Mouse (Mus musculus) testis, adult 2 months (tissue): ENCODE measurements around the gene Gns. TPM values are rescaled to one million over a fixed set of nuclear protein-coding genes. Genes with fewer than 3 reads are reported as not detected.

ENCODE experiments used
- H3K27ac ChIP-seq: fragments of 200-500 bp; 2 replicates; pipeline ENCODE4 v1.5.1; 2012; ENCODE audit warnings: low read depth, low read length; ENCODE audit not compliant: control insufficient read depth, insufficient read depth
- H3K27me3 ChIP-seq: fragments of 200-500 bp; 2 replicates; pipeline ENCODE4 v1.6.1; 2012; ENCODE audit warnings: mild to moderate bottlenecking, low read length, moderate library complexity; ENCODE audit not compliant: control insufficient read depth, insufficient read depth
- H3K36me3 ChIP-seq: fragments of 200-500 bp; 2 replicates; pipeline ENCODE4 v1.6.1; 2012; ENCODE audit warnings: mild to moderate bottlenecking, low read length; ENCODE audit not compliant: control insufficient read depth, insufficient read depth
- H3K4me1 ChIP-seq: fragments of 200-500 bp; 2 replicates; pipeline ENCODE4 v1.6.1; 2012; ENCODE audit warnings: low read length; ENCODE audit not compliant: control insufficient read depth, insufficient read depth
- H3K4me3 ChIP-seq: fragments of 200-500 bp; 2 replicates; pipeline ENCODE4 v1.5.1; 2012; ENCODE audit warnings: low read depth, mild to moderate bottlenecking, low read length, moderate library complexity, mixed read lengths; ENCODE audit not compliant: control insufficient read depth
- CTCF ChIP-seq: fragments of 200-500 bp; IDR thresholded peaks from 2 replicates; pipeline ENCODE4 v1.5.1; 2012; ENCODE audit warnings: low read depth, mild to moderate bottlenecking, inconsistent platforms, low read length, moderate library complexity; ENCODE audit not compliant: control insufficient read depth, insufficient read depth, insufficient replicate concordance
- POLR2A ChIP-seq: fragments of 200-500 bp; IDR thresholded peaks from 2 replicates; pipeline ENCODE4 v1.6.1; 2012; ENCODE audit warnings: low read depth, mild to moderate bottlenecking, inconsistent platforms, low read length, moderate library complexity; ENCODE audit not compliant: control insufficient read depth
- polyA plus RNA-seq: library from polyadenylated mRNA; depleted of rRNA; stranded (reverse); fragments of >200 nt; gene quantifications from 2 replicates; pipeline ENCODE4 v1.2.3, GENCODE M21; 2012

Gns gene
- polyA plus RNA-seq, 1 experiment, result 14.7 TPM

GRCm38 (mm10) chr10:121411721-121412455 lies 47.0 kb downstream of the Gns start:
- no peak overlapping the region for H3K4me3 ChIP-seq
- no peaks in the 10 kb centered on the region for H3K27me3 ChIP-seq
- TF ChIP-seq CTCF, result no peak
- no peaks in the 10 kb centered on the region for H3K36me3 ChIP-seq
- no peak overlapping the region for H3K27ac ChIP-seq
- no peaks in the 10 kb centered on the region for H3K4me1 ChIP-seq

- no peaks in the 10 kb centered on the region for H3K36me3 ChIP-seq
- H3K4me1 ChIP-seq, result no peaks in the 10 kb centered on the region
- H3K27ac ChIP-seq, result no peak overlapping the region
- H3K4me3 ChIP-seq, result no peak overlapping the region
- no peaks in the 10 kb centered on the region for H3K27me3 ChIP-seq
- TF ChIP-seq CTCF, result no peak
- no peak for TF ChIP-seq POLR2A
Measured at GRCm38 (mm10) chr10:121412824-121413223, 47.9 kb downstream of the Gns start.

DNA sequence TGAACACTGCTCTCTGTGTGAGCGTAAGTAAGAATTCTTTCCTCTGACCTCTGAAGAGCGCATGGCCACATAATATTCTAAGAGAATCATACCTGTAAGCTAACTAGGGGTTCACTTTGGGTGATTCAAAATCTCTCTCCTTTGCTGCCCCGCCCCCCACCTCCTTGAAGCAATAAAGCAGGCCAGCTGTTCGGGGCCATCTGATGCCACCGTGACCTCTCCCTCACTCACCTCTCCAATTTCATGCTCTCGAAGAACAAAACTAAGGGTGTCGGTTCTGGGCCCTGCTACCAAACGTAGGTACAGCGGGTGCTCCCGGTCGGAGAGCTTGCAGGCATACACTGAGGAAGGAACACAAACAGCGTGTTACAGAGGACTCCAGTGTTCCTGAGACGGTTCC lies 49.2 kb downstream of the Gns start:
- no peak for TF ChIP-seq CTCF
- H3K36me3 ChIP-seq, result no peaks in the 10 kb centered on the region
- no peak overlapping the region for H3K27ac ChIP-seq
- no peaks in the 10 kb centered on the region for H3K27me3 ChIP-seq
- H3K4me3 ChIP-seq, result no peak overlapping the region
- H3K4me1 ChIP-seq, result no peaks in the 10 kb centered on the region

DNA sequence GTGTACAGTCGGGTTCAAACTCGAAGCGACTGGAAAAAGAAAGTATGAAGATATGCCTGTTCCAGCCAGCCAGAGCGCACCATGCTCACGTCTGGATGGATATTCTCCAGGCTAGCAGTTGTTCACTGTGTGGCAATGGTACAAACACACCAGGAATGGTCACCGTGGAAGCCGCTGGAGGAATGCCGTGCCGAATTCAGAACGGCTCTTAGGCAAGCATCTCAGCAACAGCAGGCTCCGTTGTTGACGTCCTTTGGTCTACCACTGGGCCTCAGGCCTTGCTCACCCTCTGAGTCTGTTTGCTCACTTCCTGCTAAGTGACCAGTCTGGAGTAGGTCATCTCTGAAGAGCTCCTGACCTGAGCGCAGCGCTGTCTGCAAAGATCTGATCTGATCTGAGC lies 53.9 kb downstream of the Gns start:
- no peak overlapping the region for H3K27ac ChIP-seq
- H3K36me3 ChIP-seq, result no peaks in the 10 kb centered on the region
- H3K27me3 ChIP-seq, result no peaks in the 10 kb centered on the region
- H3K4me1 ChIP-seq, result no peaks in the 10 kb centered on the region
- no peak overlapping the region for H3K4me3 ChIP-seq
- no peak for TF ChIP-seq CTCF
- no peak for TF ChIP-seq POLR2A

DNA sequence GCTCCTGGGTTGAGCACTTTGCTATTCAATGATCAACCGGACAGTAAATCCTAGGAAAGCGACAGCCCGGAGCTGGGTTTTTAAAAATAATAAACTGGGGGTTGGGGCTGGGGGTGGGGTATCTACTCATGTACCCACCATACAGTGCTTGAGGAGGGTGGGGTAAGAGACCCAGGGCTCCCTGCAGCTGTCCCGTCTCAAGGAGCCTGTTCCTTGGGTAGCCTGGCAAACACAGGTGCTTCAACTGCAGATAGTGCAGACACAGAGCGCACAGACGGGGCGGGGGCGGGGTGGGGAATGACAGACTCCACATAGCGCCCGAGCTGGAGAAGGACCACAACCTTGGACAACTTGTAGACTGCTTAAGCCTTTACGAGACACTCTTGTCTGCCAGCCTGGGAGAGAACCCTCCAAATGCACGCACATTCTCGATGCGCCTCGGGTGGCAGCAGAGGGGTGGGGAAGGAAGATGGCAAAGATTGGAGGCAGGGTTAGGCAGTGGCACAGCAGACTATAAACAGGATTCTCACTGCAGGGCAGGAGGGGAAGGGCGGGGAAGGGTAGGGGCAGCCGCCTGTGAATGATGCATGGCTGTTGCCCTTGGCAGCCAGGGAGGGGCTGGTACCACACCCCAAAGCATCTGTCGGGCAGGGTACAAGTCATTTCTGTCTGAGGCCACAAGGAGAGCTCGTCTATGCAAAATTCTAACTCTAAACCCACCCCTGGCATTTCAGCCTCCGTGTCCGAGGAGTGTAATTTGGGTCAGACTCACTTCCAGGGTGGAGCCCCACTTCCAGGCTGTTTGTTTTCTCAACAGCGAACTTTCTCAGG lies 55.0 kb downstream of the Gns start:
- H3K4me1 ChIP-seq, result no peaks in the 10 kb centered on the region
- no peak overlapping the region for H3K27ac ChIP-seq
- no peak for TF ChIP-seq CTCF
- TF ChIP-seq POLR2A, result no peak
- no peak overlapping the region for H3K4me3 ChIP-seq
- no peaks in the 10 kb centered on the region for H3K36me3 ChIP-seq
- H3K27me3 ChIP-seq, result no peaks in the 10 kb centered on the region

- Histone ChIP-seq H3K4me3 (no peak overlapping the region), H3K36me3 (no peaks in the 10 kb centered on the region), H3K4me1 (no peaks in the 10 kb centered on the region; the same call in 1 of the 2 replicates), H3K27me3 (no peaks in the 10 kb centered on the region), H3K27ac (no peak overlapping the region)
- TF ChIP-seq POLR2A, result no peak
- TF ChIP-seq CTCF, result no peak
Measured at GRCm38 (mm10) chr10:121421023-121421422, 56.1 kb downstream of the Gns start.

DNA sequence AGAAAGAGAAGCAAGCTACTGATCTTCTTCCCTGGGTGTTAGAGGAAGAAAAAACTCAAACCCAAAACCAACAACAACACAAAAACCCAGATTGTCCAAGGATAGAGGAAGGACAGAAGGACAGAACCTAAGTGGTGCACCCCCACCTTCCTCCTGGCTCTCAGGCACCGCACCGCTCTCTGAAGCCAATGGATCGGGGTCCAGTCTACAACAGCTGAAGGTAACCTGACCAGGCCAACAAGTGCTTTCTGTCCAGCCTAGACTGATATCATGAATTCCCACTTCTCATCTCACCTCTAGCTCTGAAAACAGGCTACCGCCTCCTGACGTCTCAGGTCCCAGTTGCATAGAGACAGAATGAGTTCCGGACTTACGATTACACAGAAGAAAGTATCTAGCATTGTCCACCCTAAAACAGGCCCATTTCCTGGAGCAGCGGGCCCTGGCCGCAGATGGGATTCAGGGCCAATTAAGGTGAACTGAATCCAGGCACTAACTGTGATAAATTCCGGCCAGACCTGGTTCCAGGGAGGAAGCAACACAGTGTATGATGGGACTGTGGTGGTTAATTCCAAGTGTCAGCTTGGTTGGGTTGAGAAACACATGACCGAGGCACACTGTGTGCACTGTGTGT lies 56.9 kb downstream of the Gns start:
- no peak for TF ChIP-seq CTCF
- no peak for TF ChIP-seq POLR2A
- H3K4me1 ChIP-seq, result no peaks in the 10 kb centered on the region; the same call in 1 of the 2 replicates
- H3K27me3 ChIP-seq, result no peaks in the 10 kb centered on the region
- H3K36me3 ChIP-seq, result no peaks in the 10 kb centered on the region
- no peak overlapping the region for H3K4me3 ChIP-seq
- H3K27ac ChIP-seq, result no peak overlapping the region

DNA sequence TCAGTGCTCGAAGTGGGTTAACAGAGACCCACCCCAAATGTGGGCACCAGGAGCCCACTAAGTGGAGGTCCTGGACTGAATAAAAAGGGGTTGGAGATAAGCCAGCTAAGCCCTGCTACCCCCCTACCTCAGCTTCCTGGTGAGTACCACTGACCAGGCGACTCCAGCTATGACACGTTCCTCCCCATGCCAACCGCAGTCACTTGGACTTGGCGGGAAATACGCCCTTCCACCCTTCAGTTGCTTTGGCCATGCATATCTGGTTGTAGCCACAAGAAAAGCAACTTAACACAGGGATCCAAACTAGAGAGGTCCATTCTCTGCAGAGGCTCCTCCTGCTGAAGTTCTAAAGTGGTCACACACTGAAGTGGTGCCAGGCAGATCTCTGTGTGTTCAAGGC lies 57.4 kb downstream of the Gns start:
- no peaks in the 10 kb centered on the region; the same call in 1 of the 2 replicates for H3K4me1 ChIP-seq

More for the DNA sequence above, 57.4 kb downstream of the Gns start:
- Histone ChIP-seq H3K4me3 (no peak overlapping the region), H3K27ac (no peak overlapping the region), H3K36me3 (no peaks in the 10 kb centered on the region), H3K27me3 (no peaks in the 10 kb centered on the region)
- TF ChIP-seq CTCF (no peak), POLR2A (no peak)
